In genomic region chr2:156879541-156879940, GRCm38 (mm10) we compare ENCODE assay signal across 18 mouse cellular contexts. TPM values are rescaled to one million over a fixed set of nuclear protein-coding genes. Genes with fewer than 3 reads are reported as not detected.
DNase-seq lines count a peak whose midpoint lies in the region; ATAC-seq lines count a peak whose summit lies in the region.
"Had no signal": no experiment of that assay in that cellular context is flagged by ENCODE, and none has a peak within 500 bp of the region (broad histone marks: within the 10 kb centered on the region; RNA-seq: fewer than 3 reads in every experiment).

No protein-coding gene starts in this region.

- peak; percentile 53 for DNase-seq in cerebellum, adult 11-12 months
- no peak for DNase-seq in cerebellum, adult 11 months
- peak; percentile 48 for DNase-seq in liver
- no peak for DNase-seq in liver, embryonic 11.5 days (ENCODE audit: low spot score)
- peak; percentile 55 for DNase-seq in adrenal gland, adult 8-10 months
- DNase-seq in naive thymus-derived CD4-positive, alpha-beta T cell, adult 2 months (ENCODE audit: low read depth), result peak; percentile 7
- DNase-seq: cerebellum, adult 2 months; gastrocnemius, adult 2 months; heart, postnatal 36 days; kidney, adult 2 months; kidney, postnatal 36 days had no signal

- 0 out of 2 replicates have a peak, but pooled peaks cover 3% of the 10 kb centered on the region for H3K36me3 ChIP-seq in liver, embryonic 11.5 days (ENCODE audit: control insufficient read depth, insufficient read depth, low read length)
- H3K36me3 ChIP-seq in kidney, embryonic 14.5 days (ENCODE audit: control insufficient read depth, insufficient read depth, low read length), result peaks cover 4% of the 10 kb centered on the region

- ATAC-seq in liver, embryonic 11.5 days (replicated peaks; ENCODE audit: low FRiP score), result no peak
- no peak for ATAC-seq in activated CD4-positive, CD25-positive, alpha-beta regulatory T cell, adult 4 months
- no peak for ATAC-seq in kidney, embryonic 14.5 days (ENCODE audit: low FRiP score, low TSS enrichment)

- H3K9ac ChIP-seq in liver, embryonic 11.5 days (ENCODE audit: low read depth, low read length), result no peak overlapping the region
- H3K9ac ChIP-seq in kidney, embryonic 14.5 days (ENCODE audit: low read depth, low read length), result no peak overlapping the region
- H3K9ac ChIP-seq: embryonic facial prominence, embryonic 13.5 days had no signal

- no peaks in the 10 kb centered on the region for H3K27me3 ChIP-seq in liver, embryonic 11.5 days (replicated peaks; ENCODE audit: control insufficient read depth, insufficient read depth, low read length)
- H3K27me3 ChIP-seq in kidney, embryonic 14.5 days (ENCODE audit: control insufficient read depth, insufficient read depth, low read length), result no peaks in the 10 kb centered on the region
- H3K27me3 ChIP-seq: embryonic facial prominence, embryonic 13.5 days had no signal

- no peak overlapping the region for H3K27ac ChIP-seq in liver, embryonic 11.5 days (ENCODE audit: low read depth, low read length)
- H3K27ac ChIP-seq in kidney, embryonic 14.5 days (ENCODE audit: low read depth, low read length), result no peak overlapping the region
- H3K27ac ChIP-seq: embryonic facial prominence, embryonic 13.5 days; gastrocnemius, adult 2 months; heart, adult 2 months; stomach, postnatal 0 days had no signal

- no peak overlapping the region for H3K4me2 ChIP-seq in liver, embryonic 11.5 days
- H3K4me2 ChIP-seq in kidney, embryonic 14.5 days (replicated peaks; ENCODE audit: low read depth, low read length), result no peak overlapping the region
- H3K4me2 ChIP-seq: embryonic facial prominence, embryonic 13.5 days had no signal

- no peak overlapping the region for H3K4me3 ChIP-seq in liver, embryonic 11.5 days (ENCODE audit: low read depth, low read length)
- no peak overlapping the region for H3K4me3 ChIP-seq in kidney, embryonic 14.5 days (ENCODE audit: low read length)
- H3K4me3 ChIP-seq: embryonic facial prominence, embryonic 13.5 days; gastrocnemius, adult 2 months; heart, adult 2 months had no signal

- peaks cover 34% of the 10 kb centered on the region for H3K4me1 ChIP-seq in liver, embryonic 11.5 days (replicated peaks; ENCODE audit: control insufficient read depth, insufficient read depth, low read length)
- no peaks in the 10 kb centered on the region for H3K4me1 ChIP-seq in kidney, embryonic 14.5 days (ENCODE audit: control insufficient read depth, insufficient read depth, low read length)

- no peaks in the 10 kb centered on the region for H3K9me3 ChIP-seq in liver, embryonic 11.5 days (ENCODE audit: control insufficient read depth, low read length)
- H3K9me3 ChIP-seq in kidney, embryonic 14.5 days (ENCODE audit: control insufficient read depth, low read length), result no peaks in the 10 kb centered on the region
- H3K9me3 ChIP-seq: embryonic facial prominence, embryonic 13.5 days had no signal

- 81% methylated on average over 3 of the region's 3 CpGs for WGBS in liver, embryonic 11.5 days
- 75% methylated on average over 3 of the region's 3 CpGs for WGBS in kidney, embryonic 14.5 days

RNA-seq across cellular contexts. Expression of gene Sla2, which starts 7.5 kb away (rescaled TPM):
- polyA plus RNA-seq in liver, embryonic 11.5 days (2014; fragmentation: Nextera tagmentation; extraction: Ambion mirVana), result 11.6 and 11.9 TPM in 2 replicates
- under 1 TPM in 1 of 4 experiments, not detected in 3; 0.14 TPM for total RNA-seq in adrenal gland, adult 8-10 months (2022)
- 10 to 100 TPM; 57.8 to 67.4 TPM for polyA plus RNA-seq in activated CD4-positive, CD25-positive, alpha-beta regulatory T cell, adult 4 months (2017; shearing (Covaris generic))
- 0.23 and 0.24 TPM in 2 replicates for polyA plus RNA-seq in kidney, embryonic 14.5 days (2014; fragmentation: Nextera tagmentation; extraction: Ambion mirVana)
- total RNA-seq: gastrocnemius, adult 2 months; heart, adult 2 months; heart, postnatal 36 days; left cerebral cortex, postnatal 10 days; midbrain, postnatal 0 days had no signal
- polyA plus RNA-seq: midbrain, postnatal 0 days had no signal

RNA-seq across cellular contexts. Expression of gene Rab5if, which starts 16.6 kb away (rescaled TPM):
- 247 and 278 TPM in 2 replicates for polyA plus RNA-seq in liver, embryonic 11.5 days (2014; fragmentation: Nextera tagmentation; extraction: Ambion mirVana)
- total RNA-seq in adrenal gland, adult 8-10 months (2022), result 100 to 1,000 TPM; 134 to 305 (median 233) TPM
- polyA plus RNA-seq in activated CD4-positive, CD25-positive, alpha-beta regulatory T cell, adult 4 months (2017; shearing (Covaris generic)), result 1 to 10 TPM; 4.1 to 7.6 TPM
- 199 and 227 TPM in 2 replicates for polyA plus RNA-seq in kidney, embryonic 14.5 days (2014; fragmentation: Nextera tagmentation; extraction: Ambion mirVana)

RNA-seq across cellular contexts. Expression of gene 4930518I15Rik, which starts 21.8 kb away (rescaled TPM):
- polyA plus RNA-seq in liver, embryonic 11.5 days (2014; fragmentation: Nextera tagmentation; extraction: Ambion mirVana), result 3.6 and 5.1 TPM in 2 replicates
- 1 to 10 TPM; 2.6 to 6.2 (median 4.0) TPM for total RNA-seq in adrenal gland, adult 8-10 months (2022)
- 10 to 100 TPM; 16.3 to 25.4 TPM for polyA plus RNA-seq in activated CD4-positive, CD25-positive, alpha-beta regulatory T cell, adult 4 months (2017; shearing (Covaris generic))
- 6.4 and 7.4 TPM in 2 replicates for polyA plus RNA-seq in kidney, embryonic 14.5 days (2014; fragmentation: Nextera tagmentation; extraction: Ambion mirVana)

RNA-seq across cellular contexts. Expression of gene Tgif2, which starts 39.7 kb away (rescaled TPM):
- polyA plus RNA-seq in liver, embryonic 11.5 days (2014; fragmentation: Nextera tagmentation; extraction: Ambion mirVana), result 33.3 and 40.0 TPM in 2 replicates
- 1 to 10 TPM; 2.4 to 4.0 (median 3.8) TPM for total RNA-seq in adrenal gland, adult 8-10 months (2022)
- polyA plus RNA-seq in activated CD4-positive, CD25-positive, alpha-beta regulatory T cell, adult 4 months (2017; shearing (Covaris generic)), result 1 to 10 TPM; 5.2 to 8.5 TPM
- 67.8 and 78.1 TPM in 2 replicates for polyA plus RNA-seq in kidney, embryonic 14.5 days (2014; fragmentation: Nextera tagmentation; extraction: Ambion mirVana)

Comparison
In these comparisons a context has a peak if more than half of its experiments do, and no peak if none do; other contexts are left out.
1. DNase-seq: peak in cerebellum, adult 11-12 months (single experiment), liver (single experiment), adrenal gland, adult 8-10 months (single experiment) and naive thymus-derived CD4-positive, alpha-beta T cell, adult 2 months (single experiment); none in cerebellum, adult 11 months (single experiment) and liver, embryonic 11.5 days (single experiment).
2. RNA of gene Sla2, which starts 7.5 kb away (polyA plus RNA-seq): 57.8 to 67.4 TPM in activated CD4-positive, CD25-positive, alpha-beta regulatory T cell, adult 4 months and 11.6 to 11.9 TPM in liver, embryonic 11.5 days; 0.23 to 0.24 TPM in kidney, embryonic 14.5 days; every median in the first group is over 10 times any median in the second.
3. RNA of gene Rab5if, which starts 16.6 kb away (polyA plus RNA-seq): 247 to 278 TPM in liver, embryonic 11.5 days and 199 to 227 TPM in kidney, embryonic 14.5 days; 4.1 to 7.6 TPM in activated CD4-positive, CD25-positive, alpha-beta regulatory T cell, adult 4 months; every median in the first group is over 10 times any median in the second.